ENCODE assay signal across 8 mouse cellular contexts in genomic region chr3:60169606-60170005, GRCm38 (mm10).
DNase-seq lines count a peak whose midpoint lies in the region; ATAC-seq lines count a peak whose summit lies in the region.

No protein-coding gene starts in this region.

- H3K9ac ChIP-seq in forebrain, embryonic 11.5 days (ENCODE audit: low read length), result no peak overlapping the region
- no peak overlapping the region for H3K9ac ChIP-seq in forebrain, embryonic 16.5 days (replicated peaks; ENCODE audit: low read depth, low read length)
- no peak overlapping the region for H3K9ac ChIP-seq in forebrain, embryonic 14.5 days (ENCODE audit: low read length)
- H3K9ac ChIP-seq in lung, embryonic 16.5 days (ENCODE audit: low read length), result no peak overlapping the region

- DNase-seq in forebrain, embryonic 11.5 days (ENCODE audit: low spot score), result no peak
- DNase-seq in forebrain, embryonic 14.5 days (ENCODE audit: low spot score), result peak; percentile 24
- DNase-seq in frontal cortex, postnatal 14 days (ENCODE audit: low spot score in 2 of 2), result no peak
- DNase-seq in spleen, postnatal 4 days (ENCODE audit: low spot score in 2 of 2), result no peak
- no peak for DNase-seq in layer of hippocampus, adult 11-12 months (ENCODE audit: low spot score)

- no peaks in the 10 kb centered on the region for H3K4me1 ChIP-seq in forebrain, embryonic 11.5 days (replicated peaks; ENCODE audit: control insufficient read depth, insufficient read depth, low read length)
- H3K4me1 ChIP-seq in forebrain, embryonic 16.5 days (replicated peaks; ENCODE audit: control insufficient read depth, insufficient read depth, low read length), result no peaks in the 10 kb centered on the region
- no peaks in the 10 kb centered on the region for H3K4me1 ChIP-seq in forebrain, embryonic 14.5 days (ENCODE audit: control insufficient read depth, insufficient read depth, low read length)
- peaks cover 7% of the 10 kb centered on the region; the same call in 1 of the 2 replicates for H3K4me1 ChIP-seq in lung, embryonic 16.5 days (replicated peaks; ENCODE audit: control insufficient read depth, insufficient read depth, low read length)

- no peaks in the 10 kb centered on the region for H3K27me3 ChIP-seq in forebrain, embryonic 11.5 days (ENCODE audit: control insufficient read depth, insufficient read depth, low read length)
- no peaks in the 10 kb centered on the region for H3K27me3 ChIP-seq in forebrain, embryonic 16.5 days (replicated peaks; ENCODE audit: control insufficient read depth, insufficient read depth, low read length)
- H3K27me3 ChIP-seq in forebrain, embryonic 14.5 days (replicated peaks; ENCODE audit: control insufficient read depth, insufficient read depth, low read length), result no peaks in the 10 kb centered on the region
- H3K27me3 ChIP-seq in lung, embryonic 16.5 days (ENCODE audit: control insufficient read depth, insufficient read depth, low read depth, low read length), result no peaks in the 10 kb centered on the region

- no peaks in the 10 kb centered on the region for H3K9me3 ChIP-seq in forebrain, embryonic 11.5 days (ENCODE audit: control insufficient read depth, low read length)
- H3K9me3 ChIP-seq in forebrain, embryonic 16.5 days (ENCODE audit: control insufficient read depth, low read length), result no peaks in the 10 kb centered on the region
- H3K9me3 ChIP-seq in forebrain, embryonic 14.5 days (replicated peaks; ENCODE audit: control insufficient read depth, low read length), result no peaks in the 10 kb centered on the region
- H3K9me3 ChIP-seq in lung, embryonic 16.5 days (ENCODE audit: control insufficient read depth, low read length), result no peaks in the 10 kb centered on the region

- no peaks in the 10 kb centered on the region for H3K36me3 ChIP-seq in forebrain, embryonic 11.5 days (ENCODE audit: control insufficient read depth, insufficient read depth, low read length)
- H3K36me3 ChIP-seq in forebrain, embryonic 16.5 days (ENCODE audit: control insufficient read depth, insufficient read depth), result no peaks in the 10 kb centered on the region
- no peaks in the 10 kb centered on the region for H3K36me3 ChIP-seq in forebrain, embryonic 14.5 days (ENCODE audit: control insufficient read depth, insufficient read depth, low read length)
- no peaks in the 10 kb centered on the region for H3K36me3 ChIP-seq in lung, embryonic 16.5 days (ENCODE audit: control insufficient read depth, insufficient read depth, low read length)

- no peak overlapping the region for H3K4me2 ChIP-seq in forebrain, embryonic 11.5 days (ENCODE audit: low read depth, low read length, severe bottlenecking)
- H3K4me2 ChIP-seq in forebrain, embryonic 16.5 days (ENCODE audit: low read length), result no peak overlapping the region
- no peak overlapping the region for H3K4me2 ChIP-seq in forebrain, embryonic 14.5 days (ENCODE audit: low read length)
- no peak overlapping the region for H3K4me2 ChIP-seq in lung, embryonic 16.5 days (ENCODE audit: low read depth, low read length)

- H3K27ac ChIP-seq in forebrain, embryonic 11.5 days (ENCODE audit: low read depth, low read length), result no peak overlapping the region
- H3K27ac ChIP-seq in forebrain, embryonic 16.5 days (ENCODE audit: low read length), result no peak overlapping the region
- no peak overlapping the region for H3K27ac ChIP-seq in forebrain, embryonic 14.5 days (ENCODE audit: low read depth, low read length)
- peak overlapping the region; percentile 25; the same call in 1 of the 2 replicates for H3K27ac ChIP-seq in lung, embryonic 16.5 days (ENCODE audit: low read length)

- no peak overlapping the region for H3K4me3 ChIP-seq in forebrain, embryonic 11.5 days (ENCODE audit: low read depth, low read length)
- H3K4me3 ChIP-seq in forebrain, embryonic 16.5 days (replicated peaks; ENCODE audit: low read length), result no peak overlapping the region
- H3K4me3 ChIP-seq in forebrain, embryonic 14.5 days (ENCODE audit: low read depth, low read length), result no peak overlapping the region
- no peak overlapping the region for H3K4me3 ChIP-seq in lung, embryonic 16.5 days (ENCODE audit: low read length)

- ATAC-seq in forebrain, embryonic 11.5 days (replicated peaks; ENCODE audit: low FRiP score), result peak; percentile 74
- no peak for ATAC-seq in forebrain, embryonic 16.5 days
- peak; percentile 26 for ATAC-seq in CD4-positive, CD25-positive, alpha-beta regulatory T cell, adult 4 months
- ATAC-seq in forebrain, embryonic 14.5 days, result peak; percentile 61; the same call in 1 of the 2 replicates
- ATAC-seq in lung, embryonic 16.5 days (ENCODE audit: low read depth), result peak; percentile 90
